Mouse (Mus musculus) left cerebral cortex, adult 11 months (tissue): Measurements from ENCODE around the gene Atp6v0a2.
"Not testable (repeated sequence)": the region's sequence is repeated elsewhere in the genome, so short reads cannot be mapped to it uniquely, and the experiment has no call there.

Experiments
- DNase-seq: peaks from one replicate; pipeline ENCODE4 v3.0.0; 2022; ENCODE audit warnings: low spot score

The Atp6v0a2 gene

GRCm38 (mm10) chr5:124628448-124629363 is at the start of gene Atp6v0a2:
Gene Atp6v0a2, plus strand, starts transcription at chr5:124628576.
- peak; percentile 84 for DNase-seq

GRCm38 (mm10) chr5:124578633-124579317 is 49.6 kb upstream of the Atp6v0a2 start, which contains the start of the genes Eif2b1 and Gtf2h3:
Gene Eif2b1, minus strand, starts transcription at chr5:124579131.
Gene Gtf2h3, plus strand, starts transcription at chr5:124579140.
- peak; percentile 88 for DNase-seq

GRCm38 (mm10) chr5:124582515-124582914 is 45.9 kb upstream of the Atp6v0a2 start:
- no peak for DNase-seq

- no peak for DNase-seq
Observed at GRCm38 (mm10) chr5:124592768-124593167, 35.6 kb upstream of the Atp6v0a2 start.

GRCm38 (mm10) chr5:124598224-124599174 is 29.9 kb upstream of the Atp6v0a2 start:
- DNase-seq, result peak; percentile 97

GRCm38 (mm10) chr5:124599726-124600125 is 28.6 kb upstream of the Atp6v0a2 start:
- DNase-seq, result not testable (repeated sequence)

- no peak for DNase-seq
Observed at GRCm38 (mm10) chr5:124602349-124602748, 26.0 kb upstream of the Atp6v0a2 start.

GRCm38 (mm10) chr5:124604296-124604695 is 24.1 kb upstream of the Atp6v0a2 start:
- no peak for DNase-seq

- no peak for DNase-seq
Observed at GRCm38 (mm10) chr5:124605041-124605622, 23.2 kb upstream of the Atp6v0a2 start.

- DNase-seq, result no peak
Observed at GRCm38 (mm10) chr5:124610965-124611364, 17.4 kb upstream of the Atp6v0a2 start.

GRCm38 (mm10) chr5:124614709-124615108 is 13.7 kb upstream of the Atp6v0a2 start:
- no peak for DNase-seq

- no peak for DNase-seq
Observed at GRCm38 (mm10) chr5:124618711-124619110, 9.7 kb upstream of the Atp6v0a2 start.

GRCm38 (mm10) chr5:124621362-124621761 is 7.0 kb upstream of the Atp6v0a2 start:
- DNase-seq, result no peak

GRCm38 (mm10) chr5:124622890-124623289 is 5.5 kb upstream of the Atp6v0a2 start:
- DNase-seq, result no peak

- DNase-seq, result no peak
Observed at GRCm38 (mm10) chr5:124624291-124624690, 4.1 kb upstream of the Atp6v0a2 start.

- DNase-seq, result no peak
Observed at GRCm38 (mm10) chr5:124629641-124630040, 1.3 kb downstream of the Atp6v0a2 start.

GRCm38 (mm10) chr5:124631685-124632084 is 3.3 kb downstream of the Atp6v0a2 start:
- no peak for DNase-seq

- no peak for DNase-seq
Observed at GRCm38 (mm10) chr5:124632461-124632860, 4.1 kb downstream of the Atp6v0a2 start.

GRCm38 (mm10) chr5:124633425-124633824 is 5.0 kb downstream of the Atp6v0a2 start:
- DNase-seq, result no peak

GRCm38 (mm10) chr5:124635068-124635467 is 6.7 kb downstream of the Atp6v0a2 start:
- not testable (repeated sequence) for DNase-seq

- no peak for DNase-seq
Observed at GRCm38 (mm10) chr5:124636139-124636538, 7.8 kb downstream of the Atp6v0a2 start.
